Mouse (Mus musculus): ENCODE measurements around the gene Ifna2. TPM values are rescaled to one million over a fixed set of nuclear protein-coding genes. Genes with fewer than 3 reads are reported as not detected.

The Ifna2 gene
- polyA plus RNA-seq, 1 experiment from 2014 or later = not detected

DNA sequence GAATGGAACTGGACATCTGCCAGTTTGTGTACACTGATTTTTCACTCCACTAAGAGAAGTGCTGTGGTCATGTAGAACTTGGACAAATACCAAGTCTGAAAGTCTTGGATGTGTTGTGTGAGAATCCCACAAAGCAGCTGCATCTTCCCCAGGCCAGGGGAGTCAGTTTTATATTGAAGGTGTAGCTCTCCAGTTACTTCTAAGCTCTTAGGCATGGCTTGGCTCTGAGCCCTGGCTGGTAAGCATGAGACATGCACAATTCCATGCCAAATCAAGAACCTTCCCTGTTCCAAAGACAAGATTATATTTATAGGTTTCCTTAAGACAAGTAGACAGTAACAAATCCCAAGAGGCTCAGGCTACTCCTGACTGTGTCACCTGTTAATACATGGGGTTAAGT is 31.3 kb upstream of the Ifna2 start:
- Histone ChIP-seq H3K4me1 (ENCODE audit: insufficient read depth, low read depth, low read length) (peaks cover 9% of the 10 kb centered on the region; the same call in 1 of the 2 replicates), H3K9me3 (ENCODE audit: low read length) (no peaks in the 10 kb centered on the region), H3K27ac (ENCODE audit: low read length) (no peak overlapping the region), H3K27me3 (replicated peaks; ENCODE audit: insufficient read depth, low read length) (no peaks in the 10 kb centered on the region), H3K36me3 (ENCODE audit: insufficient read depth, low read length) (no peaks in the 10 kb centered on the region), H3K4me2 (replicated peaks; ENCODE audit: low read depth, low read length) (no peak overlapping the region), H3K9ac (replicated peaks; ENCODE audit: low read depth) (no peak overlapping the region), H3K4me3 (ENCODE audit: low read depth, low read length) (no peak overlapping the region)
- TF ChIP-seq EP300 (IDR thresholded peaks at IDR 0.05) = no peak
- no peak for TF ChIP-seq CTCF (IDR thresholded peaks at IDR 0.05)
- ATAC-seq (no peak), DNase-seq (ENCODE audit: low spot score) (no peak)

DNA sequence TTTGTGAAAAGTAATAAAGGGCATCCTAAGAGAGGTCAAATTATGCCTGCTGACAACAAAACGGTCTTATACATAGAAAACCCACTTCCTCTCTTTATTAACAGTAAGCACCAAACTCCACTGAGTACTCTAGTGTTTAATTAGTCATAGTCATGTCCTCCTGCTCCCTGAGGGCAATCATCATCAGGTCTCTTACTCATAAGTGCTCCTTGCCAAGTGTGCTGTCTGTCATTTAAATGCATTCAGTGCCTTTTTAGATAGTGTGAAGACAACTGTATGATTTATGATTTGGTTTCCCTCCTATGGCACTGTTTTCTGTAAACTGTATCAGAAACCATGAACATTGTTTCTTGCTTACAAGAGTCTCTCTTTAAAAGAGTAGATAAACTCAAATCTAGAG is 30.6 kb upstream of the Ifna2 start:
- TF ChIP-seq EP300 (IDR thresholded peaks at IDR 0.05) = no peak
- no peak for TF ChIP-seq CTCF (IDR thresholded peaks at IDR 0.05)
- ATAC-seq (no peak), DNase-seq (ENCODE audit: low spot score) (no peak)
- 46% methylated on average over 1 of the region's 1 CpGs for WGBS
- Histone ChIP-seq H3K9ac (replicated peaks; ENCODE audit: low read depth) (no peak overlapping the region), H3K4me3 (ENCODE audit: low read depth, low read length) (no peak overlapping the region), H3K9me3 (ENCODE audit: low read length) (no peaks in the 10 kb centered on the region), H3K4me1 (ENCODE audit: insufficient read depth, low read depth, low read length) (peaks cover 8% of the 10 kb centered on the region; the same call in 1 of the 2 replicates), H3K27ac (ENCODE audit: low read length) (no peak overlapping the region), H3K4me2 (replicated peaks; ENCODE audit: low read depth, low read length) (no peak overlapping the region), H3K27me3 (replicated peaks; ENCODE audit: insufficient read depth, low read length) (no peaks in the 10 kb centered on the region), H3K36me3 (ENCODE audit: insufficient read depth, low read length) (no peaks in the 10 kb centered on the region)

DNA sequence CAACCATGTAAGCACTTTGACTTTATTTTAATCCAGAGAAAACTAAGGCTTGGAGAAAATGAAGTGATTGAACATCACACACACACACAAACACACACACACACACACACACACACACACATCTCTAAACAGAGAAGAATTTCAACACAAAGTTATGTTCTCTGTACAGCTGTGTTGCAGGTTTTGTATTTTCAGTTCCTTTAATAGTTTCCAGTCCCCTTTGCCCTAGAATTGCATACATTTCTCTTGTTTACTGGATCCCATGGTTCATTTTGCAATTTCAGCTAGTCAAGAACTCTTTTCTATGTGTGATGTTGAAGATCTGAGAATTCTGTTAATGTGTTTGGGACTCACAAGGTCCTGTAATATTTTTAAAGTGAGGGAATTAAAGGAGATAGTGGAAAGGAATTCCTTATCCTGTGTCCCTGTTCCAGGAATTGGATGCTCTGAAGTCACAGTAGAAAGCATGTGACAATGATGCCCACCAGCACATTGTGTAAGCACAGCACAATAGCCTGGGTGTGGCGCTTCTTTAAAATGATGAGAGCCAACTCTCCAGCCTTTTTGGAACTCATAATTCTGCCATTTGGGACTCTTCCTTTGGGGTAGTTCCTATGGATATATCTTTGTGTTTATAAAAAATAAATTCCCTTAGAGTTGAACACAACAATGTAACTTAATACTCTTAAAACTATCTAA is 23.6 kb upstream of the Ifna2 start:
- H3K4me1 ChIP-seq (ENCODE audit: insufficient read depth, low read depth, low read length) = no peaks in the 10 kb centered on the region
- H3K9me3 ChIP-seq (ENCODE audit: low read length) = no peaks in the 10 kb centered on the region
- no peak overlapping the region for H3K4me2 ChIP-seq (replicated peaks; ENCODE audit: low read depth, low read length)
- peak; percentile 74 for ATAC-seq
- 0 out of 2 replicates have a peak overlapping the region, but pooled peaks have one; percentile 34 for H3K27ac ChIP-seq (ENCODE audit: low read length)
- H3K36me3 ChIP-seq (ENCODE audit: insufficient read depth, low read length) = no peaks in the 10 kb centered on the region
- H3K27me3 ChIP-seq (replicated peaks; ENCODE audit: insufficient read depth, low read length) = no peaks in the 10 kb centered on the region
- peak; percentile 73 for DNase-seq (ENCODE audit: low spot score)
- H3K4me3 ChIP-seq (ENCODE audit: low read depth, low read length) = no peak overlapping the region
- WGBS = 78% methylated on average over 1 of the region's 1 CpGs
- H3K9ac ChIP-seq (replicated peaks; ENCODE audit: low read depth) = no peak overlapping the region
- TF ChIP-seq CTCF (IDR thresholded peaks at IDR 0.05) = no peak
- TF ChIP-seq EP300 (IDR thresholded peaks at IDR 0.05) = peak; percentile 45; the same call in 1 of the 2 replicates

DNA sequence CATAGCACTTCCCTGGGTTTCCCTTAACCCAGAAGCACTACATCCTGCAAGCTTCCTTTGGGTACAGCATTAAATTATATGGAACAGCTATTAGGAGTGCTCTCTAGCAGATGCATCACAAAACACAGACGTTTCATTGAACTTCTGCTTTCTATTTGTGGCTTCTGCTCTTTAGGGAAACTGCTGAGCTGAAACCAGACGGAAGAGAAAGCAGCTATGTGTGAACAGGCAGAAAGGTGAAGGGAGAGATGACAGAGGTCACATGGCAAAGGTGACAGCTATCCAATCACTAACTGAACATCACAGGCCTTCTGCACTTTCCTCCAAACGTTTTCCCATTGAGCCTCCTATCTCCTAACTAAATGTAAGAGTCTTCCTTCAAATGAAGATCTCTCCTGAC is 22.2 kb upstream of the Ifna2 start:
- ATAC-seq (no peak), DNase-seq (ENCODE audit: low spot score) (no peak)
- Histone ChIP-seq H3K9ac (replicated peaks; ENCODE audit: low read depth) (no peak overlapping the region), H3K36me3 (ENCODE audit: insufficient read depth, low read length) (no peaks in the 10 kb centered on the region), H3K4me2 (replicated peaks; ENCODE audit: low read depth, low read length) (no peak overlapping the region), H3K4me1 (ENCODE audit: insufficient read depth, low read depth, low read length) (no peaks in the 10 kb centered on the region), H3K27me3 (replicated peaks; ENCODE audit: insufficient read depth, low read length) (no peaks in the 10 kb centered on the region), H3K4me3 (ENCODE audit: low read depth, low read length) (no peak overlapping the region), H3K27ac (ENCODE audit: low read length) (no peak overlapping the region), H3K9me3 (ENCODE audit: low read length) (no peaks in the 10 kb centered on the region)
- TF ChIP-seq EP300 (IDR thresholded peaks at IDR 0.05) (no peak), CTCF (IDR thresholded peaks at IDR 0.05) (no peak)
- 37% methylated on average over 3 of the region's 3 CpGs for WGBS

DNA sequence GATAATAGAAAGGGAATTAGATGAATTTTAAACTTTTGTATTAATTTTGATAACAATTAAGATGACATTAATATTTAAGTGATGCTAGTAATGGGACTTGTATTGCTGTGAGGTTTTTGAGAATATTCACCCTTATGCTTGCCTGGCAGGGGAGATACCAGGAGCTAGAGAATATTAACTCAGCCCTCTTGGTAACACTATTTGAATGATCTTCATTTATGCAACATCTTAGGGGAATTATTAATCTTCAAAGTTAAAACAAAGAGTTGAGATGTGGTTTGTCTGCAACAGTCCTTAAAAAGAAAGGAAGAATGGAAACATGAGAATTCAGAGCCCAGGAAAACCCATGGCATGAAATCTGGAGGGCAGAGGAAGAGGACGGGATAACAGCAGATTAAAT is 15.6 kb upstream of the Ifna2 start:
- no peaks in the 10 kb centered on the region for H3K4me1 ChIP-seq (ENCODE audit: insufficient read depth, low read depth, low read length)
- H3K4me2 ChIP-seq (replicated peaks; ENCODE audit: low read depth, low read length) = no peak overlapping the region
- WGBS = 83% methylated on average over 1 of the region's 1 CpGs
- no peaks in the 10 kb centered on the region for H3K9me3 ChIP-seq (ENCODE audit: low read length)
- no peak for DNase-seq (ENCODE audit: low spot score)
- no peak overlapping the region for H3K9ac ChIP-seq (replicated peaks; ENCODE audit: low read depth)
- no peak overlapping the region for H3K4me3 ChIP-seq (ENCODE audit: low read depth, low read length)
- ATAC-seq = no peak
- no peaks in the 10 kb centered on the region for H3K27me3 ChIP-seq (replicated peaks; ENCODE audit: insufficient read depth, low read length)
- TF ChIP-seq CTCF (IDR thresholded peaks at IDR 0.05) = no peak
- TF ChIP-seq EP300 (IDR thresholded peaks at IDR 0.05) = no peak
- H3K36me3 ChIP-seq (ENCODE audit: insufficient read depth, low read length) = no peaks in the 10 kb centered on the region
- H3K27ac ChIP-seq (ENCODE audit: low read length) = no peak overlapping the region

DNA sequence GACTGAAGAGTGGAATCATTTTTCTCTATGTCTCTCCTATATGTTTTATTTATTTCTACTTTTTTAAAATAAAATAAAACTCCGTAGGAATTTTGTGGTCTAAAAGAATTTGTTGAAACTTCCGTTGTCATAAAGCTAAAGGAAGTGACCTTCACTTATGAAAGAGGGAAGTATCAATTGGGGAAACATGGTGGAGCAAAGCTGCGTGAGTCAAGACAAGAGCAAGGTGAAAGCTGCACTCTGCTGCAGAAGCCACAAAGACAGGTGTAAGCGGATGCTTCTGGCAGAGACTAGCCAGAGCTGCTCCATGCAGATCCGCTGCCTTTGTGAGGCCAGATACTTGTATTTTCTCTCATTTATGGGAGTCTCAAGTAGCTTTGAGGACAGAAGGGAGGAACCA is 15.1 kb upstream of the Ifna2 start:
- no peak overlapping the region for H3K9ac ChIP-seq (replicated peaks; ENCODE audit: low read depth)
- H3K4me1 ChIP-seq (ENCODE audit: insufficient read depth, low read depth, low read length) = no peaks in the 10 kb centered on the region
- 74% methylated on average over 5 of the region's 5 CpGs for WGBS
- no peak overlapping the region for H3K27ac ChIP-seq (ENCODE audit: low read length)
- no peak overlapping the region for H3K4me3 ChIP-seq (ENCODE audit: low read depth, low read length)
- no peak for TF ChIP-seq CTCF (IDR thresholded peaks at IDR 0.05)
- TF ChIP-seq EP300 (IDR thresholded peaks at IDR 0.05) = no peak
- H3K9me3 ChIP-seq (ENCODE audit: low read length) = no peaks in the 10 kb centered on the region
- H3K36me3 ChIP-seq (ENCODE audit: insufficient read depth, low read length) = no peaks in the 10 kb centered on the region
- ATAC-seq (no peak), DNase-seq (ENCODE audit: low spot score) (no peak)
- no peak overlapping the region for H3K4me2 ChIP-seq (replicated peaks; ENCODE audit: low read depth, low read length)
- no peaks in the 10 kb centered on the region for H3K27me3 ChIP-seq (replicated peaks; ENCODE audit: insufficient read depth, low read length)

Measured in lung, postnatal 0 days (tissue).